Mouse (Mus musculus): Measurements from ENCODE around the gene Atp6v1fnb. TPM values are rescaled to one million over a fixed set of nuclear protein-coding genes. Genes with fewer than 3 reads are reported as not detected.

The Atp6v1fnb gene
- polyA plus RNA-seq, 1 experiment from 2014 or later: 0.30 TPM

- H3K9ac ChIP-seq: peak overlapping the region; percentile 52
- H3K36me3 ChIP-seq: peaks cover 21% of the 10 kb centered on the region
- H3K9me3 ChIP-seq: no peaks in the 10 kb centered on the region
- peak overlapping the region; percentile 70 for H3K4me2 ChIP-seq (replicated peaks)
- 2% methylated on average over 33 of the region's 33 CpGs for WGBS
- H3K4me1 ChIP-seq: peaks cover 10% of the 10 kb centered on the region
- no peak overlapping the region for H3K27ac ChIP-seq
- peak; percentile 90 for ATAC-seq (ENCODE audit: low FRiP score, low read depth)
- H3K27me3 ChIP-seq (replicated peaks): peaks cover 8% of the 10 kb centered on the region; the same call in 1 of the 2 replicates
- H3K4me3 ChIP-seq: peak overlapping the region; percentile 38
Observed at GRCm38 (mm10) chr6:29473941-29474691, 2.9 kb downstream of the Atp6v1fnb start.

DNA sequence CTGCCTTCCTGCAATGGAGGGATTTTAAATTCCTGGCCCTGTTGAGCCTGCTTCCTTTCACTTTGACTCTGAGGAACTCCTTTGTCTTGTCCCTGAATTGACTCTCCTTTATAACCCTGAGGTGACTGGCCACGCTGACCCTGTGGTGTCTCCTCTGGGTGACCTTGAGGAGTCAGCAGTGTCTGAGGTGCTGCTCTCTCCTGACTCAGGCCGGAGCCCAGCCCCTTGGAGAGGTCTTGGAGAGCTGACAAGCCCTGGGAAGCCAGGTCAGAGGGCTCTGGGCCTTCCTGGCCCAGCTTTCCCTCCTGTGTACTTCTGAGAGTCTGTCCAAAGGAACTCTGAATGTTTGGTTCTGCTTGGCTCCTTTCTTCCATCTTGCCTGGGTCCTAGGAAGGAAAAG is 3.5 kb downstream of the Atp6v1fnb start:
- ATAC-seq (ENCODE audit: low FRiP score, low read depth): no peak
- H3K9me3 ChIP-seq: no peaks in the 10 kb centered on the region
- H3K27me3 ChIP-seq (replicated peaks): peaks cover 8% of the 10 kb centered on the region; the same call in 1 of the 2 replicates
- H3K27ac ChIP-seq: no peak overlapping the region
- peaks cover 10% of the 10 kb centered on the region for H3K4me1 ChIP-seq
- H3K4me2 ChIP-seq (replicated peaks): peak overlapping the region; percentile 70; the same call in 1 of the 2 replicates
- no peak overlapping the region for H3K9ac ChIP-seq
- H3K4me3 ChIP-seq: no peak overlapping the region
- 58% methylated on average over 2 of the region's 2 CpGs for WGBS
- peaks cover 21% of the 10 kb centered on the region for H3K36me3 ChIP-seq

- Histone ChIP-seq H3K9ac (no peak overlapping the region), H3K4me1 (peaks cover 6% of the 10 kb centered on the region; the same call in 1 of the 2 replicates), H3K27me3 (replicated peaks) (peaks cover 5% of the 10 kb centered on the region; the same call in 1 of the 2 replicates), H3K4me3 (no peak overlapping the region), H3K4me2 (replicated peaks) (no peak overlapping the region), H3K9me3 (no peaks in the 10 kb centered on the region), H3K36me3 (no peaks in the 10 kb centered on the region), H3K27ac (no peak overlapping the region)
- 92% methylated on average over 13 of the region's 13 CpGs for WGBS
- no peak for ATAC-seq (ENCODE audit: low FRiP score, low read depth)
Observed at GRCm38 (mm10) chr6:29482691-29483090, 11.5 kb downstream of the Atp6v1fnb start.

DNA sequence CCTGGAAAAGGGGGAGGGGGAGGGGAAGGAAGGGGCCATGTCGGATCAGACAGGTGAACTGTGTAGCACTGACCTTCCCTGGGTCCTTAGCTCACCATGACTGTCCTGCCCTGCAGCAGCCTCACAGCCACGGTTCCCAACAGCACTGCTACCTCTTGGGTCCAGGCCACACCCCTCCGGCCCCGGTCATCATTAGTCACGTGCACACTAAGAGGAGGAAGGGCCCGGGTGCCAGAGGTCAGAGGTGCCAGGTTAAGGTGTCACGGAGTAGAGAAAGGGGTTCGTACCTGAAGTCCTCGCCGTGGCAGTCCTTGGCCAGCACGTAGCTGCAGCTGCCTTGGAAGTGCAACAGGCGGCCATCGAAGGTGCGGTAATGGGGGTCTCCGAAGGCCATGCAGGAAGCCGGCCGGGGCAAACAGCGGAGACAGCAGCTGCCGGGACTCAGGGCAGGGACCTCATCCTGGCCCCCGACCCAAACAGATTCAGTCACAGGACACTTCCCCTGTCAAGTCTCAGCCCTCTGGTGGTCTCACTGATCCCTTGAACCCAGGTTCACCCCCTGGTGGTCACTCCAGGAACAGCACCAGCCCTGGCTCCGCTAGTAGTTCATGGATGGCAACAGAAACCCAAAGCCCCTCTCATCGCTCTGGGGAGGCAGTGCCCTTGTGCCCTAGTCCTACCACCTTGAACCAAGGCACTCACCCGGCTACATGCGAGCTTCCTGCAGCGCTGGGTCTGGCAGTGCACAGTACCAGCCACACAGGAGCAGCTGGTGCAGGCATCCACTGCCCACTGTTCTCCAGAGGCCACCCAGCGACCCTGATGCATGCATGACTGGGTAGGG is 13.7 kb downstream of the Atp6v1fnb start:
- 7% methylated on average over 26 of the region's 26 CpGs for WGBS
- peak overlapping the region; percentile 40; the same call in 1 of the 2 replicates for H3K9ac ChIP-seq
- peak overlapping the region; percentile 67 for H3K4me2 ChIP-seq (replicated peaks)
- H3K4me3 ChIP-seq: peak overlapping the region; percentile 18; the same call in 1 of the 2 replicates
- H3K9me3 ChIP-seq: no peaks in the 10 kb centered on the region
- no peaks in the 10 kb centered on the region for H3K36me3 ChIP-seq
- H3K4me1 ChIP-seq: peaks cover 6% of the 10 kb centered on the region; the same call in 1 of the 2 replicates
- H3K27me3 ChIP-seq (replicated peaks): peaks cover 5% of the 10 kb centered on the region; the same call in 1 of the 2 replicates
- no peak overlapping the region for H3K27ac ChIP-seq
- peak; percentile 63; the same call in 1 of the 2 replicates for ATAC-seq (ENCODE audit: low FRiP score, low read depth)

GRCm38 (mm10) chr6:29485951-29486350 is 14.7 kb downstream of the Atp6v1fnb start:
- H3K4me1 ChIP-seq: peaks cover 6% of the 10 kb centered on the region; the same call in 1 of the 2 replicates
- no peaks in the 10 kb centered on the region for H3K36me3 ChIP-seq
- no peak overlapping the region for H3K9ac ChIP-seq
- no peaks in the 10 kb centered on the region for H3K9me3 ChIP-seq
- H3K4me2 ChIP-seq (replicated peaks): no peak overlapping the region
- no peak overlapping the region for H3K4me3 ChIP-seq
- peaks cover 5% of the 10 kb centered on the region; the same call in 1 of the 2 replicates for H3K27me3 ChIP-seq (replicated peaks)
- 42% methylated on average over 2 of the region's 2 CpGs for WGBS
- H3K27ac ChIP-seq: no peak overlapping the region
- ATAC-seq (ENCODE audit: low FRiP score, low read depth): no peak

DNA sequence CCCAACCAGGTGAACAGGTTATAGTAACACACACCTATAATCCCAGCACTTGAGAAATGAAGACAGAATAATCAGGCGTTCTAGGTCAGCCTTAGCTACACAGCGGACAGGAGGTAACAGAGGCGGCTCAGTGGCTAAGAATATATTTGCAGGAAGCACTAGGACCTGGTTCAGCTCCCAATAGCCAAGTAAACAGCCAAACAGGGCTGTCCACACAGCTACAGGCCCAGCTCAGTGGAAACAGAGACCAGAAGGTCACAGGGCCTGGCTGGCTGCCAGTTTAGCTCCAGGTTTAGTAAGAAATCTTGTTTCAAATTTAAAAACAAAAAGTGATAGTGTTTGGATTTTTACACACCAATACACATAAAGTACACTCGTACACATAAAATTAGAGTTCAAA is 22.9 kb downstream of the Atp6v1fnb start:
- no peak for ATAC-seq (ENCODE audit: low FRiP score, low read depth)
- Histone ChIP-seq H3K4me2 (replicated peaks) (no peak overlapping the region), H3K9me3 (no peaks in the 10 kb centered on the region), H3K9ac (no peak overlapping the region), H3K4me1 (no peaks in the 10 kb centered on the region), H3K27ac (no peak overlapping the region), H3K36me3 (no peaks in the 10 kb centered on the region; the same call in 1 of the 2 replicates), H3K27me3 (replicated peaks) (peaks cover 35% of the 10 kb centered on the region), H3K4me3 (no peak overlapping the region)
- 86% methylated on average over 4 of the region's 4 CpGs for WGBS

DNA sequence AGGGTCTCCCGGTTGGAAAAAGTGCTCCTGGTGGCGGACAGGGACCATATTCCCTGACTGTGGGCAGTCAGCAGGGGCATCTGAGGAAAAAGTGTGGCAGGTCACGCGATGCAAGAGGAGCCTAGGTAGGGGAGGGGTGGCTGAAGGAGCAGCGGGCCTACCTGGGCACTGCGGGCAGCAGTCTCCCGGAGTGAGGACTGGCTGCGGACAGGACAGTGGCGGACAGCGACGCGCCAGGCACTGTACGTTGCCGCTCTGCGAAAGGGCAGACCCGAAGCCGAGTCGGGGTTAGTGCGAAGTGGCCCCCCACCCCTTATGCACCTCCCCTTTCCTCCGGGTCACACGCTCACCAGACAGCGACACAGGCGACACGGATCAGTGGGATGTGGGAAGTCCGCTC is 25.0 kb downstream of the Atp6v1fnb start:
- no peak overlapping the region for H3K4me2 ChIP-seq (replicated peaks)

GRCm38 (mm10) chr6:29497791-29498190 is 26.6 kb downstream of the Atp6v1fnb start:
- no peaks in the 10 kb centered on the region for H3K9me3 ChIP-seq
- no peaks in the 10 kb centered on the region; the same call in 1 of the 2 replicates for H3K36me3 ChIP-seq
- H3K4me1 ChIP-seq: no peaks in the 10 kb centered on the region
- no peak overlapping the region for H3K9ac ChIP-seq
- H3K4me3 ChIP-seq: no peak overlapping the region
- no peak overlapping the region for H3K4me2 ChIP-seq (replicated peaks)
- H3K27me3 ChIP-seq (replicated peaks): peaks cover 35% of the 10 kb centered on the region
- no peak for ATAC-seq (ENCODE audit: low FRiP score, low read depth)
- 52% methylated on average over 2 of the region's 2 CpGs for whole genome bisulfite sequencing
- no peak overlapping the region for H3K27ac ChIP-seq

More for the DNA sequence above, 25.0 kb downstream of the Atp6v1fnb start:
- Histone ChIP-seq H3K36me3 (no peaks in the 10 kb centered on the region; the same call in 1 of the 2 replicates), H3K27me3 (replicated peaks) (peaks cover 35% of the 10 kb centered on the region), H3K9me3 (no peaks in the 10 kb centered on the region), H3K27ac (no peak overlapping the region), H3K4me3 (no peak overlapping the region), H3K4me1 (no peaks in the 10 kb centered on the region), H3K9ac (no peak overlapping the region)
- no peak for ATAC-seq (ENCODE audit: low FRiP score, low read depth)
- 19% methylated on average over 25 of the region's 25 CpGs for WGBS

DNA sequence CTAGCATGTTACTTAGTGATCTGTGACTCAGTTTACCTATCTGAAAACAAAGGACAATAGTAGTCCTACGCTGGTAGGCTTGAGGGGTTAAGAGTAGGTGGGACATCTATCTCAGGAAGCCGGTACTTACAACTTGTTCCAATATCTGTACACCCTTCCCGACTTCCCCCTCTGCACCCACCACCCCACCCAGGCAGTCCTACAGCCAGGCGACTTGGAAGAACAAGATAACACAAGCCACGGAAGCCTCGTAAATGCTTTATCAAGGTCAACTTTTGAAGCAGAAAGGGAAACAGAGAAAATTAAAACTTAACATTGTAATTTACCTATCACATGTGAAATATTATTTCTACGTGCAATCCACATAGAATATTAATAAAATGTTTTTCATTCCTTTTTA is 28.9 kb downstream of the Atp6v1fnb start:
- no peak for ATAC-seq (ENCODE audit: low FRiP score, low read depth)
- Histone ChIP-seq H3K27me3 (replicated peaks) (peaks cover 38% of the 10 kb centered on the region), H3K27ac (no peak overlapping the region), H3K4me3 (no peak overlapping the region), H3K9me3 (no peaks in the 10 kb centered on the region), H3K9ac (no peak overlapping the region), H3K4me2 (replicated peaks) (no peak overlapping the region), H3K4me1 (no peaks in the 10 kb centered on the region), H3K36me3 (no peaks in the 10 kb centered on the region; the same call in 1 of the 2 replicates)
- 97% methylated on average over 7 of the region's 7 CpGs for WGBS

DNA sequence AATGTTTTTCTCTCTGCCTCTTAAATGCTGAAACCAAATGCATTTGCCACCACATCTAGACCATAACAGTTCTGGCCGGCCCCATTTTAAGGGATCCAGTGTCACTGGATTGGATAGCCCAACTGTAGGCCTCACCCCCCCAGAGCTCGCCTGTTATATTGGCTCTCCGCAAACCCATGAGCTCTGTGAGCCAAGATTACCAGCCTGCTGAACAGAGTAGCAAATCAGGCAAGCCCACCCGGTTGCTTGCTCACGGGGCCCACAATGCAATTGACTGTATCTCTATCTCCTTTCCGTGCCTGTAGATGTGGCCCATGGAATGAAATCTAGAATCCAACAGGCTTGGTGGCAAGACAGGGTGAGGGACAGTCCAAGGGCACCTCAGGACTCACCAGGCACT is 29.6 kb downstream of the Atp6v1fnb start:
- no peak overlapping the region for H3K4me3 ChIP-seq
- H3K4me2 ChIP-seq (replicated peaks): no peak overlapping the region
- H3K27ac ChIP-seq: no peak overlapping the region
- no peaks in the 10 kb centered on the region; the same call in 1 of the 2 replicates for H3K36me3 ChIP-seq
- 89% methylated on average over 6 of the region's 6 CpGs for WGBS
- H3K4me1 ChIP-seq: no peaks in the 10 kb centered on the region
- no peaks in the 10 kb centered on the region for H3K9me3 ChIP-seq
- peaks cover 40% of the 10 kb centered on the region for H3K27me3 ChIP-seq (replicated peaks)
- ATAC-seq (ENCODE audit: low FRiP score, low read depth): no peak
- no peak overlapping the region for H3K9ac ChIP-seq

DNA sequence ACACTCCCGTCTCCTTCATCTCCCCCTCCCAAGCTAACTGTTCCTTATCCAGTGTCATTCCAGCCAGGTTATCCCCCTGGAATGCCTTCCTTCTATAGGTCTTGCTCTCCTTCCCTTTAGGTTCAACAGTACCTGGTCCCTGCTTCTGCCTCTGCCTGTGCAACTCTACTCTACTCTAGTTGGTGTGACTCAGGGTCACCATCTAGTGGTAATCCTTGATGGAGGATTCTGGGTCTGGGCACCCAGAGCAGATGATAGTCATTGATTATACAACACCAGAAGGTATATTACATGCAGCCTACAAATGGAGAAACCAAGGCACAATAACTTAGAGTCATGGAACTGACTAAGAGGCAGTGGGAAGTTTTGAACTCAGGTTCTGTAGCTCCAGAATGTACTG is 30.4 kb downstream of the Atp6v1fnb start:
- Histone ChIP-seq H3K4me2 (replicated peaks) (no peak overlapping the region), H3K27ac (no peak overlapping the region), H3K9ac (no peak overlapping the region), H3K4me1 (no peaks in the 10 kb centered on the region), H3K9me3 (no peaks in the 10 kb centered on the region), H3K4me3 (no peak overlapping the region), H3K36me3 (no peaks in the 10 kb centered on the region; the same call in 1 of the 2 replicates), H3K27me3 (replicated peaks) (peaks cover 38% of the 10 kb centered on the region)
- no peak for ATAC-seq (ENCODE audit: low FRiP score, low read depth)
- 93% methylated on average over 1 of the region's 1 CpGs for WGBS

DNA sequence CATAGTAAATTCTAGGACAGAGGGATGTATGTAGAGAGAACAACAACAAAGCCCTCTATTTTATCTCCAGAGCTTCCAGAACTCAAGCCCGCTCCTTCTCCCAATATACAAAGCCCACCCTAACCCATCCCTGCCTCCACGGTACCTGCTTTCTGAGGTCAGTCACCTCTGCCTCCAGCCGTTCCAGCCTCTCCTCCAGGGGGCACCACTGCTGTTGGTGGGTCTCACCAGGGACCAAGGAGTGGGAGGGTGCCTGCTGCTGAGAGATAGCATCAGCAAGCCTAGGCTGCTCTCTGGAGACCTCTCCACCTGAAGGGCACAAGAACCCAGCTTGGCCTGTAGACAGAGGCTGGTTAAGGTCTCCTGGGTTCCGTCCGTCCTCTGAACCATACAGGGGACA is 34.3 kb downstream of the Atp6v1fnb start:
- H3K9ac ChIP-seq: no peak overlapping the region
- no peaks in the 10 kb centered on the region for H3K9me3 ChIP-seq
- no peak overlapping the region for H3K4me2 ChIP-seq (replicated peaks)
- peaks cover 45% of the 10 kb centered on the region for H3K27me3 ChIP-seq (replicated peaks)
- no peaks in the 10 kb centered on the region for H3K36me3 ChIP-seq
- no peak for ATAC-seq (ENCODE audit: low FRiP score, low read depth)
- 94% methylated on average over 5 of the region's 5 CpGs for WGBS
- no peak overlapping the region for H3K4me3 ChIP-seq
- H3K27ac ChIP-seq: no peak overlapping the region
- H3K4me1 ChIP-seq: peaks cover 13% of the 10 kb centered on the region; the same call in 1 of the 2 replicates
